Mouse (Mus musculus) limb, embryonic 15.5 days (tissue): ENCODE data around the gene Gm10643. TPM values are rescaled to one million over a fixed set of nuclear protein-coding genes. Genes with fewer than 3 reads are reported as not detected.
A peak's percentile ranks its signal among the peaks of the same experiment; 100 is the strongest.

ENCODE experiments used
- ATAC-seq: fragments of 200-750 bp; cut with Nextera tagmentation; 2 replicates; pipeline ENCODE4 v1.8.0; 2017; ENCODE audit warnings: low read depth, moderate TSS enrichment; ENCODE audit not compliant: insufficient number of reproducible peaks, low FRiP score, low TSS enrichment
- H3K27ac ChIP-seq: fragments of 300-500 bp; sonication (generic); 2 replicates; pipeline ENCODE4 v1.5.1; 2015; ENCODE audit warnings: moderate library complexity, mild to moderate bottlenecking, inconsistent platforms
- H3K27me3 ChIP-seq: fragments of 300-500 bp; sonication (generic); 2 replicates; pipeline ENCODE4 v1.6.1; 2015; ENCODE audit warnings: inconsistent platforms
- H3K36me3 ChIP-seq: fragments of 300-500 bp; sonication (generic); 2 replicates; pipeline ENCODE4 v1.6.1; 2015; ENCODE audit warnings: inconsistent platforms
- H3K4me1 ChIP-seq: fragments of 300-500 bp; sonication (generic); 2 replicates; pipeline ENCODE4 v1.6.1; 2015; ENCODE audit warnings: inconsistent platforms
- H3K4me2 ChIP-seq: fragments of 300-500 bp; sonication (generic); 2 replicates; pipeline ENCODE4 v1.6.1; 2015; ENCODE audit warnings: mild to moderate bottlenecking, inconsistent platforms
- H3K4me3 ChIP-seq: fragments of 300-500 bp; sonication (generic); 2 replicates; pipeline ENCODE4 v1.5.1; 2015; ENCODE audit warnings: mild to moderate bottlenecking, inconsistent platforms
- H3K9ac ChIP-seq: fragments of 300-500 bp; sonication (generic); 2 replicates; pipeline ENCODE4 v1.6.1; 2015; ENCODE audit warnings: inconsistent platforms
- H3K9me3 ChIP-seq: fragments of 300-500 bp; sonication (generic); 2 replicates; pipeline ENCODE4 v1.6.1; 2016; ENCODE audit warnings: inconsistent platforms
- WGBS: fragments of 180-500 bp; shearing (Covaris S2); methylation state at CpG from one replicate; pipeline ENCODE4 v1.1.7; 2015; 5-methylcytosine and 5-hydroxymethylcytosine counted together
- polyA plus RNA-seq: library from polyadenylated mRNA; unstranded; fragments of >200 nt; fragmentation: Nextera tagmentation; extraction: Ambion mirVana; gene quantifications from 2 replicates; pipeline ENCODE4 v1.2.1, GENCODE M21; 2015

Gm10643 gene
- polyA plus RNA-seq, 1 experiment from 2014 or later: 1.4 TPM

GRCm38 (mm10) chr8:84087821-84088220 lies 22.9 kb upstream of the Gm10643 start:
- 93% methylated on average over 14 of the region's 14 CpGs for WGBS
- Histone ChIP-seq H3K27ac (no peak overlapping the region), H3K9me3 (no peaks in the 10 kb centered on the region), H3K4me2 (no peak overlapping the region), H3K36me3 (peaks cover 86% of the 10 kb centered on the region), H3K27me3 (no peaks in the 10 kb centered on the region), H3K4me1 (peaks cover 8% of the 10 kb centered on the region; the same call in 1 of the 2 replicates), H3K9ac (no peak overlapping the region), H3K4me3 (no peak overlapping the region)
- ATAC-seq: no peak

- ATAC-seq: no peak
Measured at GRCm38 (mm10) chr8:84087156-84087555, 22.2 kb upstream of the Gm10643 start.

GRCm38 (mm10) chr8:84084341-84085115 lies 19.6 kb upstream of the Gm10643 start:
- no peak overlapping the region; the same call in 1 of the 2 replicates for H3K27ac ChIP-seq
- 0 out of 2 replicates have a peak overlapping the region, but pooled peaks have one; percentile 19 for H3K4me2 ChIP-seq

More at GRCm38 (mm10) chr8:84087156-84087555, 22.2 kb upstream of the Gm10643 start:
- Histone ChIP-seq H3K9ac (no peak overlapping the region), H3K9me3 (no peaks in the 10 kb centered on the region), H3K27ac (no peak overlapping the region), H3K4me2 (no peak overlapping the region), H3K4me3 (no peak overlapping the region), H3K27me3 (no peaks in the 10 kb centered on the region), H3K4me1 (peaks cover 8% of the 10 kb centered on the region; the same call in 1 of the 2 replicates), H3K36me3 (peaks cover 86% of the 10 kb centered on the region)
- WGBS: 85% methylated on average over 7 of the region's 7 CpGs

GRCm38 (mm10) chr8:84083829-84084241 lies 18.9 kb upstream of the Gm10643 start:
- Histone ChIP-seq H3K36me3 (peaks cover 85% of the 10 kb centered on the region), H3K27me3 (no peaks in the 10 kb centered on the region), H3K4me1 (peaks cover 8% of the 10 kb centered on the region; the same call in 1 of the 2 replicates), H3K27ac (no peak overlapping the region), H3K9me3 (no peaks in the 10 kb centered on the region), H3K4me2 (no peak overlapping the region), H3K4me3 (no peak overlapping the region), H3K9ac (no peak overlapping the region)
- ATAC-seq: no peak
- WGBS: 45% methylated on average over 8 of the region's 8 CpGs

More at GRCm38 (mm10) chr8:84084341-84085115, 19.6 kb upstream of the Gm10643 start:
- Histone ChIP-seq H3K36me3 (peaks cover 86% of the 10 kb centered on the region), H3K4me3 (no peak overlapping the region), H3K27me3 (no peaks in the 10 kb centered on the region), H3K9me3 (no peaks in the 10 kb centered on the region), H3K4me1 (peaks cover 8% of the 10 kb centered on the region; the same call in 1 of the 2 replicates), H3K9ac (no peak overlapping the region)
- ATAC-seq: no peak
- 41% methylated on average over 42 of the region's 42 CpGs for WGBS

- Histone ChIP-seq H3K4me1 (peaks cover 5% of the 10 kb centered on the region; the same call in 1 of the 2 replicates), H3K27me3 (no peaks in the 10 kb centered on the region), H3K9ac (no peak overlapping the region), H3K27ac (no peak overlapping the region), H3K36me3 (peaks cover 66% of the 10 kb centered on the region), H3K9me3 (no peaks in the 10 kb centered on the region), H3K4me2 (no peak overlapping the region), H3K4me3 (no peak overlapping the region)
- no peak for ATAC-seq
- 74% methylated on average over 5 of the region's 5 CpGs for WGBS
Measured at GRCm38 (mm10) chr8:84079206-84079605, 14.3 kb upstream of the Gm10643 start.

GRCm38 (mm10) chr8:84076849-84077248 lies 11.9 kb upstream of the Gm10643 start:
- no peaks in the 10 kb centered on the region for H3K27me3 ChIP-seq
- H3K4me1 ChIP-seq: peaks cover 8% of the 10 kb centered on the region
- no peak overlapping the region for H3K4me3 ChIP-seq
- no peak overlapping the region for H3K27ac ChIP-seq
- H3K9me3 ChIP-seq: no peaks in the 10 kb centered on the region
- 44% methylated on average over 3 of the region's 3 CpGs for WGBS
- H3K9ac ChIP-seq: no peak overlapping the region
- H3K36me3 ChIP-seq: peaks cover 42% of the 10 kb centered on the region
- ATAC-seq: no peak
- no peak overlapping the region for H3K4me2 ChIP-seq

- H3K9me3 ChIP-seq: no peaks in the 10 kb centered on the region
- 69% methylated on average over 1 of the region's 1 CpGs for WGBS
- H3K9ac ChIP-seq: no peak overlapping the region
- no peak overlapping the region for H3K4me2 ChIP-seq
- H3K36me3 ChIP-seq: peaks cover 42% of the 10 kb centered on the region
- peaks cover 12% of the 10 kb centered on the region for H3K4me1 ChIP-seq
- H3K27me3 ChIP-seq: no peaks in the 10 kb centered on the region
- no peak overlapping the region for H3K27ac ChIP-seq
- no peak overlapping the region for H3K4me3 ChIP-seq
- no peak for ATAC-seq
Measured at GRCm38 (mm10) chr8:84076412-84076811, 11.5 kb upstream of the Gm10643 start.

- no peaks in the 10 kb centered on the region for H3K9me3 ChIP-seq
- H3K4me1 ChIP-seq: peaks cover 33% of the 10 kb centered on the region
- no peaks in the 10 kb centered on the region for H3K27me3 ChIP-seq
- WGBS: 63% methylated on average over 9 of the region's 10 CpGs
- H3K27ac ChIP-seq: no peak overlapping the region
- ATAC-seq: no peak
- no peak overlapping the region for H3K9ac ChIP-seq
- no peak overlapping the region for H3K4me2 ChIP-seq
- H3K36me3 ChIP-seq: peaks cover 19% of the 10 kb centered on the region
- no peak overlapping the region for H3K4me3 ChIP-seq
Measured at GRCm38 (mm10) chr8:84073230-84073976, 8.5 kb upstream of the Gm10643 start.

- ATAC-seq: no peak
- H3K9me3 ChIP-seq: no peaks in the 10 kb centered on the region
- H3K4me2 ChIP-seq: no peak overlapping the region
- no peak overlapping the region for H3K27ac ChIP-seq
- H3K27me3 ChIP-seq: no peaks in the 10 kb centered on the region
- no peak overlapping the region for H3K4me3 ChIP-seq
- H3K9ac ChIP-seq: no peak overlapping the region
- 86% methylated on average over 10 of the region's 10 CpGs for WGBS
- H3K4me1 ChIP-seq: peaks cover 44% of the 10 kb centered on the region
- H3K36me3 ChIP-seq: peaks cover 19% of the 10 kb centered on the region; the same call in 1 of the 2 replicates
Measured at GRCm38 (mm10) chr8:84072321-84072720, 7.4 kb upstream of the Gm10643 start.

- ATAC-seq: no peak
- Histone ChIP-seq H3K4me3 (no peak overlapping the region), H3K27ac (no peak overlapping the region), H3K36me3 (peaks cover 15% of the 10 kb centered on the region; the same call in 1 of the 2 replicates), H3K4me1 (peaks cover 45% of the 10 kb centered on the region), H3K27me3 (no peaks in the 10 kb centered on the region), H3K9ac (no peak overlapping the region), H3K9me3 (no peaks in the 10 kb centered on the region), H3K4me2 (no peak overlapping the region)
- WGBS: 67% methylated on average over 3 of the region's 3 CpGs
Measured at GRCm38 (mm10) chr8:84071921-84072320, 7.0 kb upstream of the Gm10643 start.

GRCm38 (mm10) chr8:84070667-84071066 lies 5.7 kb upstream of the Gm10643 start:
- 69% methylated on average over 2 of the region's 2 CpGs for WGBS
- no peaks in the 10 kb centered on the region for H3K9me3 ChIP-seq
- ATAC-seq: no peak
- H3K4me3 ChIP-seq: no peak overlapping the region
- H3K27me3 ChIP-seq: no peaks in the 10 kb centered on the region
- H3K27ac ChIP-seq: peak overlapping the region; percentile 50; the same call in 1 of the 2 replicates
- no peak overlapping the region for H3K9ac ChIP-seq
- H3K4me2 ChIP-seq: no peak overlapping the region
- H3K4me1 ChIP-seq: peaks cover 45% of the 10 kb centered on the region
- peaks cover 8% of the 10 kb centered on the region; the same call in 1 of the 2 replicates for H3K36me3 ChIP-seq

- Histone ChIP-seq H3K27ac (no peak overlapping the region), H3K9me3 (no peaks in the 10 kb centered on the region), H3K9ac (no peak overlapping the region), H3K4me1 (peaks cover 45% of the 10 kb centered on the region), H3K27me3 (no peaks in the 10 kb centered on the region), H3K4me3 (no peak overlapping the region), H3K36me3 (peaks cover 5% of the 10 kb centered on the region; the same call in 1 of the 2 replicates), H3K4me2 (no peak overlapping the region)
- no peak for ATAC-seq
- 75% methylated on average over 5 of the region's 5 CpGs for WGBS
Measured at GRCm38 (mm10) chr8:84070241-84070640, 5.3 kb upstream of the Gm10643 start.
